Mouse (Mus musculus) ovary, postnatal 10 days (tissue): Measurements from ENCODE around the gene Sprn.

Experiments used
- DNase-seq: peaks from one replicate; pipeline ENCODE4 v3.0.0; 2022; ENCODE audit warnings: low spot score

Gene Sprn

GRCm38 (mm10) chr7:140154218-140154927 is at the start of gene Sprn:
Sprn (minus strand) TSS chr7:140154877.
- no peak for DNase-seq

GRCm38 (mm10) chr7:140201090-140201489 is 46.4 kb upstream of the Sprn start:
- DNase-seq, result no peak

GRCm38 (mm10) chr7:140196002-140196401 is 41.3 kb upstream of the Sprn start:
- DNase-seq, result no peak

DNA sequence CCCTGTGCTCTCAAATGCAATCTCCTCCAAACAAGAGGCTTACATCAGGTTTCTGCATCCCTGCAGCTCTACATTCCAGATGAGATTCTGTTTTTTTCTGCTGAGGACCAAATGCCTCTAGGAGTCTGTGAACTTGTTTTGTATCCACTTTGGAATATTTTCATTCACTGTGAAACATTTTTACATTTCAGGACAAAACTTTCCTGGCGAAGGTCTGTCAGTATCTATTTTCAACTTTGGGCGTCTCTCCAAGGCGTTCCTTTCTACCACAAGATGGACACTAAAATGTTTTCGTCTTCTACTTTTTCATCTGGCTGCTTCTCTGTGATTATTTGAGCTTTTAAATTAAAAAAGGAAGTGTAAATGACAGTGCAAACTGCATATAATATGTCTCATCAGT is 39.4 kb upstream of the Sprn start:
- DNase-seq, result no peak

GRCm38 (mm10) chr7:140192851-140193250 is 38.2 kb upstream of the Sprn start:
- DNase-seq, result no peak

DNA sequence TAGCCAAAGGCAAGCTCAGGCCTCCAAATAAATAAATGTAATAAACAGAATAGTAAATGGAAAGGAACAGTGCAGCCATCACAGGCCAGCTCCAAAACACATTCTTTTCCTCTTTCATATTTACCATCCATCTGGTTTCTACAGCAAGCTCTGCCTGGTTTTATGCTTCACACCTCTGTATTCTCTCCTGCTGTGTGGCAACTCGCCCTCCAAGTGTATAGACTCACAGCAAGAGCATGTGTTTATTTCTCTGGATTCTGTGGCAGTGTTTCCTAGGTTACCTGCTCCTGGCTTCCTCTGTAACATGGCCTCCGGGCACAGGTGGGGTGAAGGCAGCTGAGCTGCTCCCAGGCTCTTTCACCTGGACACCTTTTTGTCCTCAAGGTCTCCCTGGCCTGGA is 37.8 kb upstream of the Sprn start:
- no peak for DNase-seq

GRCm38 (mm10) chr7:140190435-140190834 is 35.8 kb upstream of the Sprn start:
- DNase-seq, result no peak

DNA sequence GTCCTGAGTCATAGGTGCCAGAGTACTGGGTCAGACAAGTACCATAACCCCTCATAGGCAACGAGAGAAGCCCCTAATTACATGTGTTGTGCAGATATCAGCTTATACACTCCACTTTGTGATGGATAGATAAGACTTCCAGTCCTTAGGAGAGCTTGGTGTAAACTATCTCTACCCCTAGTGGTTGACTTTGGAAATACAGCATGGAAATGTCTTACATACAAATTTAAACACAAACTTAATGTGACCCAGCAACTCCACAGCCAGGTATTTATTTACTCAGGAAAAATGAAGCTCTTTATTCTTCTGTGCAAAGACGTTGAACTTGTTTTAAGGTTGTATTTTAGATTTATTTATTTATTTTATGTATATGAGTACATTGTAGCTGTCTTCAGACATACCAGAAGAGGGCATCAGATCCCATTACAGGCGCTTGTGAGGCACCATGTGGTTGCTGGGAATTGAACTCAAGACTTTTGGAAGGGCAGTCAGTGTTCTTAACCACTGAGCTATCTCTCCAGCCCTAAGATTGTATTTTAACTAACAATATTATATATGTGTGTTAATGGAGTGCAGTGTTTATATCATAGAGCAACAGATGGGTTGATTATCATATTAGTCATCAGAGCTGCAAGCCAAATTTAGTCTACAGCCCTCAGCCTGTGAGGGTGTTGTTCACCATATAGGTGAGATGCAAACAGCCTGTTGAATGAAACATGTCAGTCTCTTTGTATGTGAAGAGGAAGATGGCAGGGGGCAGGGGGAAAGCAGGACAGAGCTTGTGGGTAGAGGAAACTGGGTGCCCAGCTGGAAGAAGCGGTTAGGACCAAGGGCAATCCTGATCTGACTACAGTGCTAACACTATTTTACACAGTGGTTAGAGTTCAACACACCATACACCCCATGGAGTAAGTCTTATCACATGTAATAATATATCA is 34.0 kb upstream of the Sprn start:
- no peak for DNase-seq

DNA sequence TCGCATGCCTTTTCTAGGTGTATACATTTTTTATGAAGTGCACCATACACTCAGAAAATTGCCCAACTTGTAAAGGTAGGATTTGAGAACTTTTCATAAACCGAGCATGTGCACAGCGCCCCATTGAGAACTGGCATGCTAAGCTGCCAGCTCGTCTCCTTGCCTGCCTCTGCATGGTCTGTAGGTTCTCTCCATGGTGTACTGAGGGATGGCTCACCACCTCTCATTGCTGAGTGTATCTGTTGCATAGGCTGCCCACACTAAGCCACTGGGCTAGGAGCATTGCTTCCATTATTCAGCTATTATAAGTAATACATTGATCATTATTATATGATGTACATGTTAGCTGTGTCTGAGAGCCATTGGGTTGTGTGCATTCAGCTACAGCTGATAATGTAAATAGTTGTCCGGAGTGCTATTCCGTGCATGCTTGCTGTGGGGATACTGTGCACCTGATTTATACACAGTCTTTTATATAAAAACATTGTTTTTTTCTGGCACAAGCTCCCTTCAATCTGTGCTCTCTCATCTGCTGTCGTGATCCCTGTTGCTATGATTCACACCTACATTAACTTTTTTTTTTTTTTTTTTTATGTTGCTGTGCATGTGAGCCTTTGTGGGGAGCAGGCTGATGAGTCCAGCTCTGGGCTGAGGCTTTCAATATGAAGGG is 33.2 kb upstream of the Sprn start:
- DNase-seq, result no peak

GRCm38 (mm10) chr7:140186646-140187620 is 32.3 kb upstream of the Sprn start:
- DNase-seq, result no peak

- no peak for DNase-seq
Observed at GRCm38 (mm10) chr7:140184206-140184605, 29.5 kb upstream of the Sprn start.

DNA sequence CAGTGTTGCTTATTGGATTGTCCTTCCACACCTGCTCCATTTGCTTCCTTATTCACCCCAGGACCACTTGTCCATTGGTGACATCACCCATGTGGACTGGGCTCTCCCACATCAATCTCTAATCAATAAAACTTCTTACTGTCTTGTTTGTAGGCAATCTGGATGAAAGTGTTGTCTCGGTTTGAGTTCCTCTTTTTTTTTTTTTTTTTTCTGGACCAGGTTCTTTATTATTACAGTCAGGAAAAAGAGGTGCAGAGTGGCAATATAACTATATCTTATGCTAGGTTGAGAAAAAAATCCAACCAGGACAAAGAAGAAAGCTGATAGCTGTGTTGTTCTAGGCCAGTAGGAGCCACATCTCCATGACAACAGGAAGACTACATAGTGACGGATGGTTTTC is 26.0 kb upstream of the Sprn start:
- DNase-seq, result no peak

DNA sequence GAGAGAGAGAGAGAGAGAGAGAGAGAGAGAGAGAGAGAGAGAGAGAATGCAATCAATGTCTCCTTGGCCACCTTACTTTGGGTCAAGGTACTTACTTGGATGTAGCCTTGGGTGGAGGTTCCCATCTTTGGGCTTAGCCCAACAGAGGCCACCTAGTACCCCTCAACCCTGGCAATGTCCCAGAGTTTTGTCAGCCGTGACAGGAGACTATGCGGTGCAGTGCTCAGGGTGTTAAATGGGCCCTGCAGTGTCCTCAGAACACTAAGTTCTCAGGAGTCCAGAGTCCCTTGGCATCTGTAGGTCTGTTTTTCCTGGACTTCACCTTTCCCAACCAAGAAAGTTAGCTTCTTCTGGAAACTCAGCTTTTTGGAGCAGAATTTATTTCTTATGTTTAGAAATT is 24.5 kb upstream of the Sprn start:
- DNase-seq, result no peak

- no peak for DNase-seq
Observed at GRCm38 (mm10) chr7:140172936-140173335, 18.3 kb upstream of the Sprn start, which contains the start of gene Olfr523. Olfr523 (plus strand) TSS chr7:140173217.

GRCm38 (mm10) chr7:140170863-140171262 is 16.2 kb upstream of the Sprn start:
- no peak for DNase-seq

GRCm38 (mm10) chr7:140169386-140169785 is 14.7 kb upstream of the Sprn start:
- no peak for DNase-seq

- DNase-seq, result no peak
Observed at GRCm38 (mm10) chr7:140167950-140168349, 13.3 kb upstream of the Sprn start.

- no peak for DNase-seq
Observed at GRCm38 (mm10) chr7:140164664-140165063, 10.0 kb upstream of the Sprn start, which contains the start of gene Olfr522. Olfr522 (minus strand) TSS chr7:140164764.

GRCm38 (mm10) chr7:140160363-140160762 is 5.7 kb upstream of the Sprn start:
- no peak for DNase-seq

DNA sequence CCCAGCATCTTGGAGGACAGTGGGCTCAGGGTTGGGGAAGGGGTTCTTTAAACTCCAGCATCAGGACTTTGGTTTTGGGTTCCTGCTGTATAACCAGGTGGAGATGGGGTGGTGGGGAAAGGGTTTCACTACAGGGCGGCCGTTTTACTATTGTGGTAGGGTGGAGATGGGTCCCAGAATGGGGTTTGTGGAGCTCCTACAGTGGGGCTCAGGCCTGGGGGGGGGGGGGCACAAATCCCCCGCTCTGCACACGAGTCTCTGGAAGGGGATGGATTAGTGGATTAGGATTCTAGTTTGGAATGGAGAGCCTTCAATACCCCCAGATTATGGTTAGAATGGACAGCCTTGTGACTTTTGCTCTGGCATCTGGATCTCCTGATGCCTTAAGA is 854 bp downstream of the Sprn start:
- DNase-seq, result no peak

GRCm38 (mm10) chr7:140153383-140153782 is 1.3 kb downstream of the Sprn start:
- DNase-seq, result no peak
